Comparison of ENCODE assay signal across 10 mouse cellular contexts in the genomic region with DNA sequence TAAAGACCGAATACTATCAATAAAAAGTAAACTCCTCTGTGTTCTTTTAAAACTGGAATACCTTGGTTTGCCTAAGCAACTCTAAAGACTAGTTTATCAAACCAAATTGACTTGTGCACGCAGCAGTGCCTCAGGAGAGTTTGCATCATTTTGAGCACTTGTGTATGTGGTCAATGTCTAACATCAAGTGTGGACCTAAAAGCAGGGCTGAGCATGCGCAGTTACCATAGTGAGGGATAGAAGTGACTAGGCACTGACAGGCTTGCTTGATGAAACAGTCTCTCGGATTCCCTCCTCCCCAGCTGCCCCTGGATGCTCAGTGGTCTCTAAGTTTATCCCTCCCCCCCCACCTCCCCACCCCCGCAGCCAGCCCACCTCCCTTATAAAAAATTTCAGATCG. TPM values are rescaled to one million over a fixed set of nuclear protein-coding genes. Genes with fewer than 3 reads are reported as not detected.
DNase-seq lines count a peak whose midpoint lies in the region; ATAC-seq and TF ChIP-seq lines count a peak whose summit lies in the region.
"Had no signal": no experiment of that assay in that cellular context is flagged by ENCODE, and none has a peak within 500 bp of the region (broad histone marks: within the 10 kb centered on the region; RNA-seq: fewer than 3 reads in every experiment).

No protein-coding gene starts in this region.

- TF ChIP-seq CTCF in brain, embryonic 14.5 days (IDR thresholded peaks at IDR 0.05; ENCODE audit: borderline replicate concordance, extremely low read depth, insufficient read depth, insufficient read length), result no peak

- H3K9me3 ChIP-seq in heart, embryonic 11.5 days (replicated peaks; ENCODE audit: control insufficient read depth, low read length), result no peaks in the 10 kb centered on the region
- H3K9me3 ChIP-seq in forebrain, embryonic 12.5 days, result no peaks in the 10 kb centered on the region
- peaks cover 7% of the 10 kb centered on the region for H3K9me3 ChIP-seq in limb, embryonic 15.5 days

- H3K4me1 ChIP-seq in heart, embryonic 11.5 days (ENCODE audit: control insufficient read depth, insufficient read depth, low read length), result no peaks in the 10 kb centered on the region; the same call in 1 of the 2 replicates
- H3K4me1 ChIP-seq in forebrain, embryonic 12.5 days, result peaks cover 8% of the 10 kb centered on the region; the same call in 1 of the 2 replicates
- no peaks in the 10 kb centered on the region; the same call in 1 of the 2 replicates for H3K4me1 ChIP-seq in limb, embryonic 15.5 days

- no peak overlapping the region for H3K9ac ChIP-seq in heart, embryonic 11.5 days (ENCODE audit: low read depth, low read length)
- no peak overlapping the region for H3K9ac ChIP-seq in forebrain, embryonic 12.5 days
- no peak overlapping the region for H3K9ac ChIP-seq in limb, embryonic 15.5 days

- H3K4me2 ChIP-seq in heart, embryonic 11.5 days, result peak overlapping the region; percentile 83
- H3K4me2 ChIP-seq in forebrain, embryonic 12.5 days, result peak overlapping the region; percentile 76
- H3K4me2 ChIP-seq in limb, embryonic 15.5 days, result peak overlapping the region; percentile 74

- H3K27ac ChIP-seq in heart, embryonic 11.5 days (ENCODE audit: low read depth, low read length), result no peak overlapping the region
- no peak overlapping the region for H3K27ac ChIP-seq in forebrain, embryonic 12.5 days
- H3K27ac ChIP-seq in limb, embryonic 15.5 days, result no peak overlapping the region

- DNase-seq in heart, postnatal 25 days (ENCODE audit: low spot score), result no peak
- DNase-seq in brain, embryonic 14.5 days (ENCODE audit: low read depth), result peak; percentile 65
- DNase-seq in right cerebral cortex, adult 18-20 months, result no peak
- no peak for DNase-seq in testis, postnatal 14 days (ENCODE audit: low spot score)
- no peak for DNase-seq in gastrocnemius, adult 18-20 months (ENCODE audit: low spot score)
- DNase-seq: adrenal gland, adult 2 months; thymus, postnatal 4 days had no signal

- ATAC-seq in heart, embryonic 11.5 days (replicated peaks; ENCODE audit: insufficient number of reproducible peaks, low FRiP score, low TSS enrichment), result no peak
- ATAC-seq in forebrain, embryonic 12.5 days (ENCODE audit: low FRiP score), result no peak
- ATAC-seq in limb, embryonic 15.5 days (ENCODE audit: insufficient number of reproducible peaks, low FRiP score, low TSS enrichment, low read depth), result no peak

- intact Hi-C loops in heart, postnatal 25 days (cut with DNase I), result no loop called here

- H3K4me3 ChIP-seq in heart, embryonic 11.5 days (ENCODE audit: low read depth, low read length), result no peak overlapping the region
- peak overlapping the region; percentile 78 for H3K4me3 ChIP-seq in forebrain, embryonic 12.5 days (replicated peaks)
- peak overlapping the region; percentile 81 for H3K4me3 ChIP-seq in limb, embryonic 15.5 days

- no peaks in the 10 kb centered on the region for H3K27me3 ChIP-seq in heart, embryonic 11.5 days (ENCODE audit: control insufficient read depth, insufficient read depth, low read length)
- no peaks in the 10 kb centered on the region for H3K27me3 ChIP-seq in forebrain, embryonic 12.5 days
- H3K27me3 ChIP-seq in limb, embryonic 15.5 days, result no peaks in the 10 kb centered on the region

- H3K36me3 ChIP-seq in heart, embryonic 11.5 days (ENCODE audit: control insufficient read depth, insufficient read depth, low read length), result no peaks in the 10 kb centered on the region
- no peaks in the 10 kb centered on the region for H3K36me3 ChIP-seq in forebrain, embryonic 12.5 days (replicated peaks)
- H3K36me3 ChIP-seq in limb, embryonic 15.5 days, result no peaks in the 10 kb centered on the region

- WGBS in heart, embryonic 11.5 days (ENCODE audit: insufficient replicate concordance), result 36% methylated on average over 6 of the region's 6 CpGs
- WGBS in forebrain, embryonic 12.5 days, result 41% methylated on average over 6 of the region's 6 CpGs
- WGBS in limb, embryonic 15.5 days, result 42% methylated on average over 6 of the region's 6 CpGs

- TF ChIP-seq POLR2A in brain, embryonic 14.5 days (IDR thresholded peaks at IDR 0.05; ENCODE audit: borderline replicate concordance, extremely low read depth, insufficient read depth, insufficient read length, poor library complexity, severe bottlenecking), result no peak

RNA-seq across cellular contexts. Expression of a gene that starts 1.8 kb away (rescaled TPM):
- polyA plus RNA-seq in heart, embryonic 11.5 days (2014; fragmentation: Nextera tagmentation; extraction: Ambion mirVana), result 20.2 and 23.7 TPM in 2 replicates
- total RNA-seq in heart, postnatal 25 days (2021), result 10 to 100 TPM; 18.8 to 19.0 TPM
- 39.8 and 59.0 TPM in 2 replicates for polyA plus RNA-seq in brain, embryonic 14.5 days (2012; rRNA removed)
- polyA plus RNA-seq in forebrain, embryonic 12.5 days (2016; fragmentation: Nextera tagmentation; extraction: Ambion mirVana), result 22.2 and 22.7 TPM in 2 replicates
- polyA plus RNA-seq in limb, embryonic 15.5 days (2015; fragmentation: Nextera tagmentation; extraction: Ambion mirVana), result 27.4 and 30.4 TPM in 2 replicates
- total RNA-seq in gastrocnemius, adult 18-20 months (2021), result 1 to 10 TPM; 2.1 to 2.7 TPM
